Mouse (Mus musculus): ENCODE results near the gene Gm17651.

Gm17651 gene

DNA sequence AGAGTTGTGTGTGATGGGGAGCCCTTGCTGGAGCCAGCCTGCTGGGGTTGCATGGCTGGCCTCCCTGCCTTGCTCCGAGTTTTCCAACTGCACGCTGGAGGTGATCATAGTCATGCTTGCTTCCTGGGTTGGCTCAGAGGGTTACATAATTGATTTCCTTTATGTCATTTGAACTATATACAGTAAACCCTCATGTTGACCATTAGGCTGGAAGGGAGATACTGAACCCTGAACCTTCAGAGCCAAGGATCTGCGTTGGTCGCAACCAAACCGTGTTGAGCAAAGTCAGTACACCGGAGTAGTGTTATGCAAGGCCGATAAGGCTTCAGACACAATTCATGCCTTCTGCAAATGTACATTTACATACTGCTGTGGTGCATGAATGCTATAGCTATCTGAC, 46.6 kb downstream of the Gm17651 start:
- no peak for DNase-seq

DNA sequence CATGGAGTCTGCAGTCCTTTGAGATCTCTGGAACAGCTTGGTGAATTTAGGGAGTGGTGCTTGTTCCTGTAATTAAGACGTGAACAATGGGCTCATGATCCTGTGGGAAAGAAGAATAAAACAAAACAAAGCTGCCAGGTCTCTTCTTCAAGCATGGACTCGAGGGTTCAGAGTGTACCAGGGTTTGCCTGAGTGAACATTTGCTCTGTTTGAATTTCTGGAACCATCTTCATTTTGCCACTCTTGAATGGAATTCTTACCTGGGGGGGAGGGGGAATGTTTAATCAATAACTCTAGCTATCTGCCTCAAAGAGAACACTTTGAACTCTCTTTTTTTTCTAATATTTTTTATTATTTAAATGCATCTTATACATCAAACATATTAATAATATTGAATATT, 49.9 kb downstream of the Gm17651 start:
- DNase-seq = no peak
